Mouse (Mus musculus) macrophage (primary cell): ENCODE results near the gene Myo9b. TPM values are rescaled to one million over a fixed set of nuclear protein-coding genes. Genes with fewer than 3 reads are reported as not detected.
A peak's percentile ranks its signal among the peaks of the same experiment; 100 is the strongest.

ENCODE experiments used
- H3K27ac ChIP-seq: fragments of 350-480 bp; formaldehyde crosslinking; 2 replicates; pipeline ENCODE4 v1.9.0; 2021
- H3K36me3 ChIP-seq: fragments of 350-480 bp; formaldehyde crosslinking; 2 replicates; pipeline ENCODE4 v1.9.0; 2021; ENCODE audit errors: inconsistent target
- H3K4me3 ChIP-seq: fragments of 350-480 bp; formaldehyde crosslinking; 2 replicates; pipeline ENCODE4 v1.9.0; 2021; ENCODE audit errors: inconsistent target
- H3K79me2 ChIP-seq: fragments of 350-480 bp; formaldehyde crosslinking; 2 replicates; pipeline ENCODE4 v1.9.0; 2021; ENCODE audit errors: inconsistent target
- WGBS: methylation state at CpG from one replicate; pipeline ENCODE4 v1.1.7; 2026; ENCODE audit warnings: inconsistent platforms; ENCODE audit not compliant: missing documents; 5-methylcytosine and 5-hydroxymethylcytosine counted together
- polyA plus RNA-seq: library from polyadenylated mRNA; stranded (reverse); fragments of 250-400 nt; gene quantifications from 3 replicates; pipeline ENCODE4 v1.2.4, GENCODE M21; 2018; ENCODE audit warnings: inconsistent platforms

Myo9b gene
- polyA plus RNA-seq, 1 experiment from 2014 or later = 105 TPM

GRCm38 (mm10) chr8:71395629-71396028, 123.1 kb downstream of the Myo9b start, which contains the start of gene Ushbp1:
Gene Ushbp1, minus strand, starts transcription at chr8:71395802.
- Histone ChIP-seq H3K27ac (peak within 1 kb of the TSS; percentile 51; the same call in 1 of the 2 replicates), H3K4me3 (peak within 1 kb of the TSS; percentile 99), H3K79me2 (peaks cover 13% of the 10 kb centered on the region), H3K36me3 (peaks cover 11% of the 10 kb centered on the region; the same call in 1 of the 2 replicates)
- 83% methylated on average over 9 of the region's 9 CpGs for WGBS

- Histone ChIP-seq H3K27ac (peak within 1 kb of the TSS; percentile 51), H3K36me3 (peaks cover 11% of the 10 kb centered on the region; the same call in 1 of the 2 replicates), H3K79me2 (peaks cover 13% of the 10 kb centered on the region), H3K4me3 (peak within 1 kb of the TSS; percentile 99)
- WGBS = under 1% methylated on average over 31 of the region's 34 CpGs
These were observed 124.3 kb downstream of the Myo9b start, which contains the start of gene Babam1 for GRCm38 (mm10) chr8:71396639-71397305. Gene Babam1, plus strand, starts transcription at chr8:71396861.

GRCm38 (mm10) chr8:71397701-71398100, 125.2 kb downstream of the Myo9b start:
- H3K36me3 ChIP-seq = peaks cover 11% of the 10 kb centered on the region; the same call in 1 of the 2 replicates
- H3K4me3 ChIP-seq = peak overlapping the region; percentile 99
- H3K27ac ChIP-seq = no peak overlapping the region
- peaks cover 13% of the 10 kb centered on the region for H3K79me2 ChIP-seq
- 85% methylated on average over 12 of the region's 12 CpGs for WGBS

GRCm38 (mm10) chr8:71400826-71401225, 128.3 kb downstream of the Myo9b start:
- WGBS = 97% methylated on average over 2 of the region's 2 CpGs
- H3K79me2 ChIP-seq = peaks cover 13% of the 10 kb centered on the region
- H3K27ac ChIP-seq = no peak overlapping the region
- peaks cover 11% of the 10 kb centered on the region; the same call in 1 of the 2 replicates for H3K36me3 ChIP-seq
- H3K4me3 ChIP-seq = no peak overlapping the region

- Histone ChIP-seq H3K4me3 (no peak overlapping the region), H3K79me2 (peaks cover 14% of the 10 kb centered on the region), H3K36me3 (peaks cover 11% of the 10 kb centered on the region; the same call in 1 of the 2 replicates), H3K27ac (no peak overlapping the region)
These were observed 128.9 kb downstream of the Myo9b start for GRCm38 (mm10) chr8:71401454-71401853.

GRCm38 (mm10) chr8:71402446-71402964, 130.0 kb downstream of the Myo9b start:
- 94% methylated on average over 7 of the region's 9 CpGs for WGBS
- H3K27ac ChIP-seq = no peak overlapping the region
- H3K4me3 ChIP-seq = no peak overlapping the region
- H3K79me2 ChIP-seq = peaks cover 8% of the 10 kb centered on the region
- H3K36me3 ChIP-seq = peaks cover 11% of the 10 kb centered on the region; the same call in 1 of the 2 replicates

GRCm38 (mm10) chr8:71403107-71403885, 130.8 kb downstream of the Myo9b start:
- Histone ChIP-seq H3K79me2 (peaks cover 3% of the 10 kb centered on the region; the same call in 1 of the 2 replicates), H3K27ac (no peak overlapping the region), H3K36me3 (peaks cover 10% of the 10 kb centered on the region; the same call in 1 of the 2 replicates), H3K4me3 (no peak overlapping the region)
- 92% methylated on average over 6 of the region's 6 CpGs for WGBS

GRCm38 (mm10) chr8:71404011-71404410, 131.5 kb downstream of the Myo9b start:
- H3K36me3 ChIP-seq = peaks cover 4% of the 10 kb centered on the region; the same call in 1 of the 2 replicates
- peaks cover 3% of the 10 kb centered on the region; the same call in 1 of the 2 replicates for H3K79me2 ChIP-seq
- 84% methylated on average over 8 of the region's 8 CpGs for WGBS
- H3K27ac ChIP-seq = no peak overlapping the region
- no peak overlapping the region for H3K4me3 ChIP-seq

GRCm38 (mm10) chr8:71404951-71405351, 132.4 kb downstream of the Myo9b start:
- peaks cover 3% of the 10 kb centered on the region; the same call in 1 of the 2 replicates for H3K79me2 ChIP-seq
- no peaks in the 10 kb centered on the region for H3K36me3 ChIP-seq
- H3K4me3 ChIP-seq = peak overlapping the region; percentile 65; the same call in 1 of the 2 replicates
- WGBS = 63% methylated on average over 9 of the region's 9 CpGs
- no peak overlapping the region for H3K27ac ChIP-seq

- H3K36me3 ChIP-seq = no peaks in the 10 kb centered on the region
- H3K4me3 ChIP-seq = peak within 1 kb of the TSS; percentile 65
- H3K27ac ChIP-seq = peak within 1 kb of the TSS; percentile 29; the same call in 1 of the 2 replicates
- 13% methylated on average over 33 of the region's 33 CpGs for WGBS
- peaks cover 3% of the 10 kb centered on the region; the same call in 1 of the 2 replicates for H3K79me2 ChIP-seq
These were observed 133.0 kb downstream of the Myo9b start, which contains the start of gene Ankle1 for GRCm38 (mm10) chr8:71405401-71406098. Gene Ankle1, plus strand, starts transcription at chr8:71406010.

- H3K79me2 ChIP-seq = peaks cover 3% of the 10 kb centered on the region; the same call in 1 of the 2 replicates
- no peak overlapping the region for H3K27ac ChIP-seq
- WGBS = under 1% methylated on average over 53 of the region's 55 CpGs
- peak overlapping the region; percentile 65 for H3K4me3 ChIP-seq
- no peaks in the 10 kb centered on the region for H3K36me3 ChIP-seq
These were observed 133.8 kb downstream of the Myo9b start for GRCm38 (mm10) chr8:71406099-71407015.

GRCm38 (mm10) chr8:71407441-71407840, 134.9 kb downstream of the Myo9b start:
- no peak overlapping the region for H3K4me3 ChIP-seq
- 88% methylated on average over 13 of the region's 14 CpGs for WGBS
- H3K36me3 ChIP-seq = no peaks in the 10 kb centered on the region
- H3K79me2 ChIP-seq = peaks cover 3% of the 10 kb centered on the region; the same call in 1 of the 2 replicates
- no peak overlapping the region for H3K27ac ChIP-seq

- H3K4me3 ChIP-seq = no peak overlapping the region
- no peak overlapping the region for H3K27ac ChIP-seq
- no peaks in the 10 kb centered on the region for H3K36me3 ChIP-seq
- 91% methylated on average over 4 of the region's 4 CpGs for WGBS
- peaks cover 3% of the 10 kb centered on the region; the same call in 1 of the 2 replicates for H3K79me2 ChIP-seq
These were observed 135.7 kb downstream of the Myo9b start for GRCm38 (mm10) chr8:71408231-71408630.
